Mouse (Mus musculus) ovary, adult 18-20 months (tissue): ENCODE data around the gene Cyld.
"Not testable (repeated sequence)": the region's sequence is repeated elsewhere in the genome, so short reads cannot be mapped to it uniquely, and the experiment has no call there.

ENCODE experiments used
- DNase-seq: peaks from one replicate; pipeline ENCODE4 v3.0.0; 2022; ENCODE audit warnings: low spot score, mixed read lengths

The Cyld gene

DNA sequence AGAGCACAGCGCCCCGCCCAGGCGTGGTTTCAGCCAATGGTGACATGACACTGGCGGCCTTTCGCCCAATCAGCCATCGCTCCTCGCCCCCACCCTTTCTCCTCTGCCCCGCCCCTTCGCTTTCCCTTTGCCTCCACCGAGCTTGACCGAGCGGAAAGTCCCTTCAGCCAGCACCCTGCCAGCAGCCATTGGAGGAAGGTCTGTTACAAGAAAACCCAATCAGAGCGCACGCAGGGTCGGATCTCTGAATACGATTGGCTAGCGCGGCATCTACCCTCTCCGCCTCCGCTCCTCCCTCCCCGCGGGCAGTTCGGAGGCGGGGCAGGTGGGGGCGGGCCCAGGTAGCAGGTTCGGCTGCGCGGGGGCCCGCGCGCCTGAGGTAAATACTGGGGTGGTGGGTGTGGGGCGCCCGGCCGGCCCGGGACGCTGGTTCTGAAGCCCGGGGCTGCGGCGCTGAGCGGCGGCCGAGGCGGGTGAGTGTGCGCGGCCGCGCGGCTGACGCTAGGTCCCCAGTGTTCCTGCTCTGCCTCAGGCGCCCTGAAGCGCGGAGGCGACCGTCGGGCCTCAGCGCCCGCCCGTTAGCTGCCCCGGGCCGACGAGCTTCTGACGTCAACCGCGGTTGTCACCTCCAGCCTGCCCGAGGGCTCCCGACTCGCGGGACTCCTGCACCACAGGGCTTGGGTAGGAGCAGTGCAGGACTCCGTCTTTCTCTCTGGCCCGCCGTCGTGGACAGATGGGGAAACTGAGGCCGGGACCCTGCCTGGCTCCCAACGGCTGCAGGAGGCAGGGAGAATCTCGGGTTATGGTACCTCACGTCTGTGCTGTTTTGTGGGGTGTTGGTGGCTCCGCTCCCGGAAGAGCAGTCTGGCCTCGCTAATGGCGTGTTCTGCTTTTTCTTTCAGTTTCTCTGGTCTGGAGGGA is at the start of gene Cyld:
Cyld (plus strand) TSS at position 308 of the 921 bp plus-strand sequence.
- DNase-seq = peak; percentile 98

DNA sequence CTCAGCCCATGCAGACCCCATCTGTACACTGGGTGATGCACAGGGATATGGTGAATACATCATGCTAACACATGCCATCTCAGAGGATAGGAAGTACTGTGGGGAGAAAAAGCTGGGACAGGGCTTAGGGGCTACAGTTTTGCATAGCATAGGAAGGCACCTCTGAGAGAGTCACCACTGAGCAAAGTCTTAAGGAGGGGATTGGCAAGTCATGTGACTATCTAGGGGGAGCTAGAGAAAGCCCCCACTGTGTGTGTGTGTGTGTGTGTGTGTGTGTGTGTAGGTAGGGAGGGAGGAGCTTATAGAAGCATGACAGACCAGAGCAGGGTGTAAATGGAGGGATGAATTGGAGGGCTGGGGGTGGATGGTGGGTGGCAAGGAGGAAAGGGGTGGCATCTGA is 48.5 kb upstream of the Cyld start:
- no peak for DNase-seq

DNA sequence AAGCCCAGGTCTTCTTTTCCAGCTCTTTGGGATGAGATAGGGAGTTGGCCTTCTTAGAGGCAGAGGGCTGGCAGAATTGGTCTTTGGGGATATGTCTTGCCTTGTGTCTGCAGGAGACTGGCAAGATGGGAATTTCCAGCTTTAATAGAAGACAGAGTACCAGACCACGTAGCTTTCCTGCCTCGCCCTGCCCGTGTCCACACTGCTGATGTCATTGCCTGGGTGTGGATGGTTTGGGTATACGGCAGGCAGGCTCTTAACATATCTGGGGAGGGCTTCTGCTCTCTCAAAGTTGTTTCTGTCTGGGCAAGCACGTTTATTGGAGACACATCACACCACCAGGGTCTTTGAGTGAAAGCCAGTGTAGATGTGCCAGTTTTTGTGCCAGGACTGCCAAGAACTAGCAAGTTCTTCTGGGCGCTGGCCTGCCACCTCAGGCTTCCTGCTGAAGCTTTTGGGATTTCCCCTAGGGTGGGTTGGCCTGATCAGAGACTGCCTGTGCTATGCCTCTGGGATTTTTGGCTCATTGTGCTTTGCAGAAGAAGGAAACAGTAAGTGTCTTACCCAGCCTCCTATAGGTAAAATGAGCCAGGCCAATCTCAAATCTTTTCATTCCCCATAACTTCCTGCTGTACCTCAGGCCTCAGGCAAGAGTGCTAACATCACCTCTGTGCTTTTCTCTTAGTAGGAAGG is 46.7 kb upstream of the Cyld start:
- DNase-seq = no peak

DNA sequence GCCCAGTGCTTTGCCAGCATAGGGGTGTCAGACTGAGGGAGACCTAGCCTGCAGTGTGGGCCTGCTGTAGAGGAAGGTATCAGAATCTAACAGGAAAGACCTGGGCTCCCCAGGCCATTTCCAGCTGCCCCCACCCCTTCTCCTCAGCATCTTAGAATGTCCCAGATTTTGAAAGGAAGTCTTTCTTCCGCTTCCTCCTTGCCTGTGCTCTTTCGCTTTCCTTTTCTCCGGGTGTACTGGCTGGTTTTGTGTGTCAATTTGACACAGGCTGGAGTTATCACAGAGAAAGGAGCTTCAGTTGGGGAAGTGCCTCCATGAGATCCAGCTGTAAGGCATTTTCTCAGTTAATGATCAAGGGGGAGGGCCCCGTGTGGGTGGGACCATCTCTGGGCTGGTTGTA is 45.7 kb upstream of the Cyld start:
- DNase-seq = not testable (repeated sequence)

DNA sequence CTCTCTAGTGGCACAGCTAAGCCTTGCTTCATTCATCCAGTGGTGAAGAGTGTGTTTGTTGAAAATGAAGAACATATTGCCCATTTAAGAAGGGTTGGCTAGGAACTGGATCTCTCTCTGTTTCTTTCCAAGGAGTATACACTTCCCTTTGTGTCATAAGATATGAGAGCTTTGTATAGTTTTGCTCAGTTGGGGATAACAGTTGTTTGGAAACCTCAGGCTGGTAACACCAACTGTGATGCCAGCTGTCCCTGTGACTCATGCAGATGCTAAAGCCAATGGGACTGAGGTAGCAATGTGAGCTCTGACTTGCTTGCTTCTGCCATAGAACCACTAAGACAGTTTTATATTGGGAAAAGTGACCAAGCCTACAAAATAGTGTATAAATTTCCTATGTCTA is 41.5 kb upstream of the Cyld start:
- DNase-seq = no peak

DNA sequence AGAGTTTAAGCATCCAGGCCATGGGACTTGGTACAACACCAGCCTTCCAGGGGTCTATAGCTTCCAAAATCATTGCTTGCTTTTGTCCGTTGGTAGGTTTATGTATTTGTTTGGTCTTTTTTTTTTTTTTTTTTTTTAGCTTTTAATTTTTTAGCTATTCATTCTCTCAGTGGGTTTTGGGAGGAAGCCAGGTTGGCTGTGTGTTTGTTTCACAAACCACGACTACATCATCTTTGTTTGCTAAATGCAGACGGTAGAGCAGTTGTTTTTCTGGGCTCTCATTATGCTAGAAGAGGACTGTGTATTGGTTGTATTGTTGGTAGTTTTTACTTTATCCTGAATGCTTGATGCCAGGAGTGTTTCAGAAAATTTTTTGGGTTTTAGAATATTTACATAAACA is 37.0 kb upstream of the Cyld start:
- no peak for DNase-seq

DNA sequence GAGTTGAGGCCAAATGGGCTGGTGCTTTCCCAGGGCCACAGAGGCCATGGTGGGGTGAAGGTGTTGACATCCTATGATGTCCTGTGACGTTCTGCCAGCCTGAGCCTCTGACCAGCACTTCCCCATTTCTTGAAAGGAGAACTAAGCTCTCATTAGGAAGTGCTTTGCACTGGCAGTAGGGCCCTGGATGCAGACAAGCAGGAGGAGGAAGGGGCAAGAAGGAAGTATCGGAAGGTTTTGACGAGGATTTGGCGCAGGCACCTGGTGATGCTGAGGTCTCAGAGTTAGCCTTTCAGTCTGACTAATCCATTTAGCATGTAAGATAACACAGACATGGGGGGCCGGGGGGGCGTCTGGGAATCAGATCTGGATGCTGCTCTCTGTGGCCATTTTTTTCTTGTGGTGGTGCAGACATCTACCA is 34.4 kb upstream of the Cyld start:
- no peak for DNase-seq

DNA sequence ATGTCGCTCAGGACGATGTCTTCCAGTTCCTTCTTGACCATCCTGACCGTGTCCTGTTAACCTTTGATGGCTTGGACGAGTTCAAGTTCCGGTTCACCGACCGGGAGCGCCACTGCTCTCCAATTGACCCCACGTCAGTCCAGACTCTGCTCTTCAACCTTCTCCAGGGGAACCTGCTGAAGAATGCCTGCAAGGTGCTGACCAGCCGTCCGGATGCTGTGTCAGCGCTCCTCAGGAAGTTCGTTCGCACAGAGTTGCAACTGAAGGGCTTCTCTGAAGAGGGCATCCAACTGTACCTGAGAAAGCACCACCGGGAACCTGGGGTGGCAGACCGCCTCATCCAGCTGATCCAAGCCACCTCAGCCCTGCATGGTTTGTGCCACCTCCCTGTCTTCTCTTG is 32.7 kb upstream of the Cyld start:
- no peak for DNase-seq

DNA sequence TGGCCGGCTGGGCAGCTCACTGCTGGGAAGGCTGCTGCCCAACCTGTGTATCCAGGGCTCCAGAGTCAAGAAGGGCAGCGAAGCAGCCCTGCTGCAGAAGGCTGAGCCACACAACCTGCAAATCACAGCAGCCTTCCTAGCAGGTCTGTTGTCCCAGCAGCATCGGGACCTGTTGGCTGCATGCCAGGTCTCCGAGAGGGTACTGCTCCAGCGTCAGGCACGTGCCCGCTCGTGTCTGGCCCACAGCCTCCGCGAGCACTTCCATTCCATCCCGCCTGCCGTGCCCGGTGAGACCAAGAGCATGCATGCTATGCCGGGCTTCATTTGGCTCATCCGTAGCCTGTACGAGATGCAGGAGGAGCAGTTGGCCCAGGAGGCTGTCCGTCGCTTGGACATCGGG is 31.9 kb upstream of the Cyld start:
- no peak for DNase-seq

DNA sequence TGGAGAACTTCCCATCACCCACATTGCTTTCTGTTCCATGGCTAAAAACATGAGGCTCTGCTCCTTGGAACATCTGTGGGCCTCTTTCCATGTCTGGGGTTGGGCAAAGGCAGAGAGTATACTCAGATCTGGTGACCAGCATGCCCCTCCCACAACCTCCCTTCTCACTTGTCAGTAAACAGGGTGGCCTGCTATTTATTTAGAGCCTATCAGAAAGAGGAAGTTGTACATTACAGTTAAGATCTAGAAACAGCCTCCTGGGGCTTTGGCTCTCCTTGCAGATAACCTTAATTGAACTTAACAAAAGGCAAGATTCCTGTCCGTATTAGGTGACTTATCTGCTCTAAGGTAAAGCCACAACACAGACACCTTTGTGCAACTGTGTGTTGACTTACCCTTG is 30.4 kb upstream of the Cyld start:
- no peak for DNase-seq

DNA sequence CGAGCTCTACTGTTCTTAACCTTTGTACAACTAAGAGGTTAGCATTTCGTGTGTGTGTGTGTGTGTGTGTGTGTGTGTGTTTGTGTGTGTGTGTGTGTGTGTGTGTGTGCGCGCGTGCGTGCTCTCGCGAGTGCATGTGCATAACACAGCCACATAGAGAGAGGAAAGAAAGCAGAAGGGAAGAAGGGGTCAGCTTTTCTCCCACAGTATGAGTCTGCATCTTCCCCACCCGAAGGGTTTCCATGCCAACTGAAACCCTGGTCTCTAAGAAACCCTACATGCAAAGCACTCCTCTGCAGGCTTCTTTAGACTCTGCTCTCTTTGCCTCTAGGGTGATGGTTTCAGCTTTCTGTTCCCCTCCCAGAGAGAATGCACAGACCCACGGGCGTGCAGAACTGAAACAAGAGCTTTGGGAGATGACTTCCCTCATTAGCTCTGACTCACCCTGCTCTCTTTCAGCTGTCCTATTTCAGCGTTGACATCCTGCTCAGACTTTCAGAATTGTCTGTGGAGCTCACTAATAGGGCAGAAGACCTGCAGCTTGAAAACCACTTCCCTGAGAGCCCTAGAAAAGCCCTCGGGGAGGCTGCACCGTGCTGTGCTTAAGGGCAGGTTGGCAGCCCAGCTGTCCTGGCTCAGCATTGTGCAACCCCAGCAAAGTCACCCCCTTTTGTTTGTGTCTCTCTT is 28.3 kb upstream of the Cyld start:
- DNase-seq = no peak

DNA sequence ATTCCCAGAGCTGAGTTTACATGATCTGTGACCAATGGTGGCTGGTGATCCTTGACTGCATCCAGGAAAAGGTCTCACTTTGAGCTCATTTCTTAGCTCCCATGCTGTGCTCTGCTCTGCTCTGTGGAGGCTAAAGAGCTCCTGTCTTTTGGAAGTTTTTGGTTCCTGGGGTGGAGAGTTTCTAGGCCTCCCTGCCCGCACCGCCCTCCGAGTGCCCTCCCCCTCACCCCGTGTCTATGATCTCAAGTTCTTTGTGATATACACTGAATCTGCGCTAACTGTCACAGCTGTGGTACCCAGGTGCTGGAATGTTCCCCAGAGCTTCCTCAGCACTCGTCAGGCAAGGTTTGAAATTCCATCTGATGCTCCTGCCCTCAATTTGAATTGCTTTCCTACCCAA is 26.0 kb upstream of the Cyld start:
- no peak for DNase-seq

DNA sequence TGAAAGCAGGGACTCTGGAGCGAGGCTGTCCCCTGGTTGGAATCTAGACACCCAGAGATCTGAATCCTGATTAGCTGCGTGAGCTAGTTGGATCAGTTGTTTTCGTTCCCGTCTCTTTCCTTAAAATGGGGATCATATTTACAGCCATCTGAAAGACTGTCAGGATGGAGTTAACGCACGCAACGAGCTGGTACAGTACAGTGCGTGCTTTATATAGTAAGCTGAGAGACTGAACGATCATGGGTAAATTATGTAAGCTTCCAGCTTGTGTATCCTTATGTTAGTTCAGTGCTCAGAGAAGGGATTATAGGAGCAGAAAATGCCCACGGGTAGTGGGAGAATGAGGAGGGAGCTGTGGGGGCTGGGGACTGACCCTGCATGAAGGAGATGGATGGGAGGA is 25.3 kb upstream of the Cyld start:
- no peak for DNase-seq

DNA sequence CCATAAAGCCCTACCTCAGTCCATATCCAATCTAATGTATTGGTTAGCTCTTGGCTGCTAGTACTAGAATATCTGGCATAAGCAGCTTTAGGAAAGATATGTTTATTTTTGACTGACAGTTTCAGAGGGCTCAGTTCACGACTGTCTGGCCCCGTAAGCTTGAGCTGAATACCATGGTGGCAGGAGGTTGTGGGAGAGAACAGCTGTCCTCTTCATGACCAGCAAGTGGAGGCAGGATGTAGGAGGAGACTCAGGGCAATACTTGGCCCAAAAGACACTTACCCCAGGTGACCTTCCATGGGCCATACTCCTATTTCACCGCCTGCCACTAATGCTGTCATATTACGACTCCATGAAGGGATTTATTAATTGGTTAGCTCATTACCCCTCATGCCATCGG is 23.0 kb upstream of the Cyld start:
- no peak for DNase-seq

DNA sequence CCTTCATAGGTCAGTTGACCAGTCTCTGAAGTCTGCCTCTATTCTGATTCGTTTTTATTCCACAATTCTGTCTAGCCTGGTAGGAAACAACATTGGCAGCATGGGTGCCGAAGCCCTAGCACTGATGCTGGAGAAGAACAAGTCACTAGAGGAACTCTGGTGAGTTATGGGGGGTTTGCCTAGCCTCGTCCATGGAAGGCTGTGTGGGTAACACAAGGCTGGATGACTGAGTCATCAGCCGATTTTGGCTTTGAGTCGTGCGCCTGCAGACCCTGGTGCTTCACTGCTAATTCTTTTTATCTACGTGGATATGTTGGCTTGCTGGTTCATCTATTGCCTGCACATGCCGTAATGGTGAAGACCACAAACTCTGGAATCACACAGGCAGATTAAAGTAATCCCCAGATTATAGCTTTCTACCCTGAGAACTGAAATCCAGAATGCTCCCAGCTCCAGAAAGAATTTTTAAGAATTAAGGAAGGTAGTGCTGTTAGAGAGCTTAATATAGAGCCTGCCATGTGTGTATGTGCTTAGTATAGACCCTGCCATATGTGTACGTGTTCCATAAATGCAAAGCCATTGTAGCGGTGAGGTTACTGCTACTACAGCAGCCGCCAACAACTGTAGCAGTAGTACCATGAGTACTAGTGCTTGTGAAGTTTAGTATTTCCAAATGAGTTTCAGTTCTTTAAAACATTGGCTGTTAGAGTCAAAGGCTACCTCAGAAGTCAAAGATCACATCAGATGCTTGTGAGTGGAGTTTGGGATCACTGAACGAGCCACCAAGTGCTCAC is 21.3 kb upstream of the Cyld start:
- no peak for DNase-seq

DNA sequence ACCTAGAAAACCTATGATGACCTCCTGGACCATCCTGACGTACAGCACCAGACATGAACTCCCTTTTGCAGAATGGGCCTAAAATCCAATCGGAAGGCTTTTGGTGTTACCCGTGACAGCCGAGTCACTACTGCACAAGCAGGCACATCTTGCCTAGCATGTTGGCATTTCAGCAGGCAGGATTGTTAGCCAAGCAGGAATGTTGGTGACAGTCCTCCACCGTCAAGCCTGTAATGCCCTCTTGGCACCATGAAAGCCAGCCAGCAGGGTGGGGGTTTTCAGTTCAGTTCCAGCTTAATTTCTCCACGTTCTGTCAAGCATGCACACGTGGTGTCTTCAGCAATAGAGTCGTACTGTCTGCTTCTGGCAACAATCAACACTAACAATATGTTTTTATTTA is 19.8 kb upstream of the Cyld start:
- no peak for DNase-seq

DNA sequence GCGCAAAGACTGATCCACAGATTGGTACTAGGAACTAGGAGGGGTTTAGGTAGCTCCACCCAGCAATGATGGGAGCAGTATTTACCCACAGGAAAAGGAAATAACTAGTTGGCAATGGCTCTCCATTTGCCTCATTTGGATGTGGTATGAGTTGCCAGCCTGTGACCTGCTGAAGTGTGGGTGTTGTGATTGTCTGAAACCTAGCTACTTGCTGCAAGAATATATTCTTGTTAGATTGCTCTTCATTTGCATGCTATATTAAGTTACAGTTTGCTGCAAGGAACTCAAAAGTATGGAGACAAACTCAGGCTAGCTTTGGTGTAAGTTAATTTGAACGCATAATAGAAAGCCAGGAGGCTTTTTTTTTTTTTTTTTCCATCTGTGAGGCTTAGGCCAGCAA is 16.3 kb upstream of the Cyld start:
- DNase-seq = no peak

DNA sequence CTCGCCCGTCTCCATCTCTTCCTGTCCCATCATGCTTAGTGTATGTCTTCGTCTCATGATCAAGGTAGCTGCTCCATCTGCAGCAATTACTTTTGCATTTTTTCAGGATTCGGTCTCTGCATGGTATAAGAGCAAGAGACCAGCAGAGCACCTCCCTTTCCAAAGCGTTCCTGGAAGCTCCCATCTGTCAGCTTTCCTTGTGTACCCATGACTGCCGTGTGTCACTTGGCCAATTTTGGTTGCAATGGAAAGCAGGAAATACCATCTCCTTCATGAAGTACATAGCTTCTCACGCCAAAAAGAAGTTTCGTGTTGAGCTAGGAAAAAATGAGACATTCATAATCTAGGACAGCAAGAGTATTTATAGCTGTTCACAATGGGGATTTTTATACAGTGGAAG is 15.8 kb upstream of the Cyld start:
- DNase-seq = no peak

DNA sequence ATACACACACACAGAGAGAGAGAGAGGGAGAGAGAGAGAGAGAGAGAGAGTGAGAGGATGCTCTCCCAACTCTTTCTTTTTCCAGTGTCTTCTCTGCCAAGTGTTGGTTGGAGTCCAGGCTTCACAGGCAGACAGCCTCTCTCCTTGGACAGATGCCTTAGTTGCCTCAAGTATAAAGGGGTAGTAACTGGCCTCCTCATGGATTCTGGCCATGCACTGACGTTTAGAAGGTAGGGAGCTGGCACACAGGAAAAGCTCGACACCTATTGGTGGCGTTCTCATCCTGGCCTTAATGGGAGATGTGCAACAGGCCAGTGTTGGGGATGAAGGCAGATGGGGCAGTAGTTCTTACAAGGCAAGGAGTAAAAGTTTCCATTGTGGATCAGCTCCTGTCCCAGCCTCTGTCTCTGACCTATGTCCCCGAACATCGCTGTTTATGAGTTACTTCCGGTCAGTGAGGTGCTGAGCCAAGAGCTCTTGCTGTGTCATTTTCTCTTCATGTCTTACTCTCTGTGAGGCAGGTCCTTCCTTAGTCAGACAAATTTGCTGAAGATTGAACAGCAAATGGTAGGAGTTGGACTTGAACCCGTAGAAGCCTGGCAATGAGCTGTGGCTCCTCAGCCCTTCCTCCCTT is 13.1 kb upstream of the Cyld start:
- no peak for DNase-seq

DNA sequence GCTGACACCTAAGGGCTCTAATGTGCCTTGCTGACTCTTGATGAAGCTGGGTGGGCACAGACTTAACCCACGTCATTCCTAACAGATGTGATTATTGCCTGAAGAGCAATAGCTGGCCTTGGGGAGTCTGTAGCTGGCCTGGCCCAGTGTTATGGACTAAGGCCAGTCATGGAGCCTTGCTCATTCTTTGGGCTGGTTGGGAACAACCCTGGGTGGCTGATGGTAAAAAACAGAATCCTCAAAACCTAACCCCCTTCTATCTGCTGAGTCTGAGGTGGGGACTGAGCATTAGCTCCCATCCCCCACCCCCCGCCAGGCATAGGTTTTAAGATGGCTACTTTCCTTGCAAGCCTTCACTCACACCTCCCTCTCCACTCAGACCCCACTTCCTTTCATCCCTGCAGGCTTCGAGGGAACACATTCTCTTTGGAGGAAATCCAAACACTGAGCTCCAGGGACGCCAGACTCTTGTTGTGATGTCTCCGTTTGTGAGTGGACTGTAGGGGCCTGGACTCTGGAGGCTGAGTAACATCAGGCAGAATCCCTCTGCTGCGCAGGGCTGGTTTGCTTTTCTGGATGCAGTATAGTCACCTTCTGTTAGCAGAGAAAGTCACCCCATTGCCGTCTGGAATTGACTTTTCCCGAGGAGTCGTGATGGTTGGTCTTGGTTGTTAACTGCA is 10.5 kb upstream of the Cyld start:
- no peak for DNase-seq

DNA sequence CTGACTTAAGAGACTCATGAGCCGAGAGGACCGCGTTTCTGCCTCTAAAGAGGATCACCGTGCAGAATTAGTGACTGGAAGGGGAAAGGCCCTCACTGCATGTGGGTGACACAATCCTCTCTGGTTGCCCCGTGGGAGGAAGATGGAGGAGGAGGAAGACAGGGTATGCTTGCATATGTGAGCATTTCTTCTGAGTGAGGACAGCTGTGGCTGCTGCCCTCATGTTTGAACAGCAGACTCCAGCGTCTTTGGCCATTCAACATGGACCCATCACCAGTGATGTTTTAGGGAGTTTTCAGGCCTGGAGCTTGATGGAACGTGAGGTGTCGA is 10.0 kb upstream of the Cyld start:
- no peak for DNase-seq
